Mouse (Mus musculus): ENCODE results near the gene Slc25a22. TPM values are rescaled to one million over a fixed set of nuclear protein-coding genes. Genes with fewer than 3 reads are reported as not detected.
A peak's percentile ranks its signal among the peaks of the same experiment; 100 is the strongest.

The Slc25a22 gene
- polyA plus RNA-seq, 1 experiment from 2014 or later, result 57.4 TPM

DNA sequence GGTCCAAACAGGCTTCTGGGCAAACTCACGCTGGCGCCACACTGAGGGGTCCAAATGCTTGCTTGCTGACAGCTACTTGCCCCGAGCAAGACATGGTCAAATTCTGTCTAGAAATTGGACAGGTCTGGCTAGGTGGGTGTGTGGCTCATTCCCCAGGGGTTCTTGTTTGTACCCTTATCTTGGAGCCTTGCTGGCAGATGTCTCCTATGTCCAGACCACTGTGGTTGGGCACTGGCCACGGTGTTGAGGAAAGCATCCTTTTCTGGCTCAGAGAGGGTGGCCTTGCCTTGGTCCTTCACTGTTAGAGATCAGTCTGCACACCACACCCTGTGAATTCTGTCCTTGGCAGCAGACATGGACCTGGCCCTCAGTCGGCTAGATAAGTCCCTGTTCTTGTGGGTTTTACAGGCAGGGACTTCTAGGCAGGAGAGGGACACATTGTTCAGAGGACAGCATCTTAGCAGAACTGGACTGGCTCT lies 40.6 kb upstream of the Slc25a22 start:
- Histone ChIP-seq H3K4me3 (replicated peaks) (no peak overlapping the region), H3K27ac (no peak overlapping the region), H3K9ac (no peak overlapping the region), H3K36me3 (replicated peaks) (no peaks in the 10 kb centered on the region), H3K27me3 (peaks cover 55% of the 10 kb centered on the region), H3K4me2 (no peak overlapping the region), H3K9me3 (no peaks in the 10 kb centered on the region), H3K4me1 (peaks cover 55% of the 10 kb centered on the region)
- 80% methylated on average over 5 of the region's 5 CpGs for WGBS
- no peak for ATAC-seq (ENCODE audit: low FRiP score)

DNA sequence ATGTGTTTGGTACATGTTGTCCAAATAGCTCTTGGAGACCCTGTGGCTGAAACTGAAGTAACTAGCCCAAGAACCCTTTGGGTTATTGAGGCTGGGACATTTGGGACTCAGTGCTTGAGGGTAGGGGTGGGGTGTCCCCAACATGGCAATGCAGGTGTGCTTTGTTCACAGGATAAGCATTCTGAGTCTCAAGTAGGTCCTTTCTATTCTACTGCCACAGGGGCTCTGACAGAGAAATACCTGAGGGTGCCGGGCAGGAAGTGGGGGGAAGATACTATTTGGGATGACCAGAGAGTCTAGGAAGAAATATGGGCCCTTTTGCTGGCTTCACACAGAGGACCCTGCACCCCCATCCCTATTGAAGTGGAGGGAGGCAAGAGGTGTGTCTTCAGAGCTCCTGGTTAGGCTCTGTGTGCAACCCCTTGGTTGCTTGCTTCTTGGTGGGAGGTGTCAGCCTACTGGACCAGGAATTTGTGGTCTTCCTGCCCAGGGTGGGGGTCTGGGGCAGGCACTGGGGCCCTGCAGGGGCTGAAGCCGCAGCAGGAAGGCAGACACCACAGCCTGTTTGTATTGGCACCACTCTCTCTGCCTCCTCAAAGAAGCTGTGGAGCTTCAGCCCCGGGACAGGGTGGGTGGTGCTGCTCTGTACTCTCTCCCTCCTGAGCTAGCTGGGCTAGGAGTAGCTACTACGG lies 40.0 kb upstream of the Slc25a22 start:
- peaks cover 49% of the 10 kb centered on the region for H3K27me3 ChIP-seq
- H3K9me3 ChIP-seq, result no peaks in the 10 kb centered on the region
- no peak overlapping the region for H3K4me3 ChIP-seq (replicated peaks)
- H3K27ac ChIP-seq, result no peak overlapping the region
- peaks cover 2% of the 10 kb centered on the region for H3K36me3 ChIP-seq (replicated peaks)
- H3K4me1 ChIP-seq, result peaks cover 51% of the 10 kb centered on the region
- no peak for ATAC-seq (ENCODE audit: low FRiP score)
- WGBS, result 76% methylated on average over 4 of the region's 4 CpGs
- no peak overlapping the region for H3K9ac ChIP-seq
- no peak overlapping the region for H3K4me2 ChIP-seq

DNA sequence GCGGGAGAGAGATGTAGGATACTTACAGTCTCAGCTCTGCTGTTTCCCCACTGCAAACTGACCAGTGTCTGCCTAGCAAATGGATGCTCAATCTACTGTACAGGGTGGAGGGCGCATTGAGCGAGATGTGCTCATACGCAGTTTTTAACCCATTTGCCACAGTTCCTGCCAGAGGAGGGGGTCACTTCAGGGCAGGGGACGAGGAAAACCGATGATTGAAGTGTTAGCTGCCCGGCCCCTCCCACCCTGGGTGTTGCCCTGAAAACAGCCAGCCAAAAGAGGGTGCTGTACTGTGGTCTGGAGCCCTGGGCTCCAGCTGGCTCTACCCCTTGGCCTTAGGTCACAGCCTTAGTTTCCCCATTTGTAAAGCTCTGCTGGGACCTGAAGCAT lies 39.3 kb upstream of the Slc25a22 start:
- Histone ChIP-seq H3K4me2 (peak overlapping the region; percentile 91), H3K4me3 (replicated peaks) (peak overlapping the region; percentile 64; the same call in 1 of the 2 replicates), H3K36me3 (replicated peaks) (peaks cover 10% of the 10 kb centered on the region), H3K4me1 (peaks cover 44% of the 10 kb centered on the region), H3K9ac (peak overlapping the region; percentile 78; the same call in 1 of the 2 replicates), H3K27me3 (peaks cover 42% of the 10 kb centered on the region), H3K9me3 (no peaks in the 10 kb centered on the region), H3K27ac (peak overlapping the region; percentile 54)
- ATAC-seq (ENCODE audit: low FRiP score), result no peak
- 25% methylated on average over 7 of the region's 7 CpGs for WGBS

DNA sequence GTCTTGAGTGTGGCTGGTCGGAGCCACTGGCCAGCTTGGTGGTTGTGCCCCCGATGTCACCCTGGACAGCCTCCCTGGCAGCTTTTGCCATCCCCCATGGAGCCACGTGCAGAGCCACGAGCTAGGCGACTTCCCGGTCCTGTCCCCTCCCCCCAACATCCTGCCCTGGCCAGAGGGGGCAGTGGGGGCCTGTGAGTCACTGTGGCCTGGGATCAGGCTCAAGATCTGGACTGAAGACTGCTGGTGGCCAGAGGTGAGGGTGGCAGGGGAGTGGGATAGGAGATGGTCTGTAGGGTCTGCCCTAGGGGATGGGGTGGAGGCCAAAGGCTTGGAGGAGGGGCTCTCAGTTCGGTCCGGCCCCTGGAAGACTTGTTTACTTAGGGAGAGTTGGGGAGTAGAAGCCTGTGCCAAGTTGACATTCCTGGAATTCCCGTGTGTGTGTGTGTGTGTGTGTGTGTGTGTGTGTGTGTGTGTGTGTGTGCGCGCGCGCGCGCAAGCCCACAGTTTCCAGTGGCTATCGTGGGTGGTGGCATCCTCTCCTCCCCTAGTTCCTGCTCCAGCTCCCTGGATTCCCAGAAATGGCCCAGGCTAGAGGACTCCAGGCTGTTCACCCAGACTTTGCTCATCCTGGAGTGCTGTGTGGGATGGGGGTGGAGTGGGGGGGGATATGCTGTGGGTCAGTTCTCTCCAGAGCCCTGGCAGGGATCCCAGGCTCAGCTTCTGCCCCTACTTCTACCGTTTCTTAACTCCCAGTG lies 38.7 kb upstream of the Slc25a22 start:
- no peak for ATAC-seq (ENCODE audit: low FRiP score)
- peaks cover 40% of the 10 kb centered on the region for H3K4me1 ChIP-seq
- H3K9ac ChIP-seq, result peak overlapping the region; percentile 78
- H3K4me2 ChIP-seq, result peak overlapping the region; percentile 91
- peaks cover 37% of the 10 kb centered on the region for H3K27me3 ChIP-seq
- H3K9me3 ChIP-seq, result no peaks in the 10 kb centered on the region
- peak overlapping the region; percentile 64 for H3K4me3 ChIP-seq (replicated peaks)
- WGBS, result 5% methylated on average over 14 of the region's 17 CpGs
- H3K27ac ChIP-seq, result peak overlapping the region; percentile 54
- peaks cover 13% of the 10 kb centered on the region for H3K36me3 ChIP-seq (replicated peaks)

DNA sequence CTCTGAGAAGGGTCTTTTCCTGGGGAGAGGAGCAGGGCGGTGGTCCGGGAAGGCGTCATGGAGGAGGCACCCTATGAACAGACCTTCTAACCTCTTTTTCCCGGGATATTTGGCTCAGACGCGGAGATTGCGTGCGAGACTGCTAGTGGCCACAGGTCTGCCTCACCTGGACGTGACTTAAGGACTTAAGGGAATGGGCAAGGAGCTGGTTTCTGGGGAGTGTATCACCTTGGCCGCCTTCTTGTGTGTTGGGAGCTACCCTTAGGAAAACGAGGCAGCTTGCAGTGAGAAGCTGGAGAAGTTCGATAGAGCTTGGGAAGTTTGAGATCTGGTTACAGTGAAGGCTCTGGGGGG lies 38.1 kb upstream of the Slc25a22 start:
- ATAC-seq (ENCODE audit: low FRiP score), result no peak
- Histone ChIP-seq H3K4me2 (peak overlapping the region; percentile 91), H3K4me1 (peaks cover 34% of the 10 kb centered on the region), H3K9me3 (no peaks in the 10 kb centered on the region), H3K4me3 (replicated peaks) (peak overlapping the region; percentile 64), H3K27me3 (peaks cover 37% of the 10 kb centered on the region), H3K27ac (no peak overlapping the region), H3K36me3 (replicated peaks) (peaks cover 19% of the 10 kb centered on the region), H3K9ac (peak overlapping the region; percentile 78; the same call in 1 of the 2 replicates)
- WGBS, result 2% methylated on average over 12 of the region's 12 CpGs

DNA sequence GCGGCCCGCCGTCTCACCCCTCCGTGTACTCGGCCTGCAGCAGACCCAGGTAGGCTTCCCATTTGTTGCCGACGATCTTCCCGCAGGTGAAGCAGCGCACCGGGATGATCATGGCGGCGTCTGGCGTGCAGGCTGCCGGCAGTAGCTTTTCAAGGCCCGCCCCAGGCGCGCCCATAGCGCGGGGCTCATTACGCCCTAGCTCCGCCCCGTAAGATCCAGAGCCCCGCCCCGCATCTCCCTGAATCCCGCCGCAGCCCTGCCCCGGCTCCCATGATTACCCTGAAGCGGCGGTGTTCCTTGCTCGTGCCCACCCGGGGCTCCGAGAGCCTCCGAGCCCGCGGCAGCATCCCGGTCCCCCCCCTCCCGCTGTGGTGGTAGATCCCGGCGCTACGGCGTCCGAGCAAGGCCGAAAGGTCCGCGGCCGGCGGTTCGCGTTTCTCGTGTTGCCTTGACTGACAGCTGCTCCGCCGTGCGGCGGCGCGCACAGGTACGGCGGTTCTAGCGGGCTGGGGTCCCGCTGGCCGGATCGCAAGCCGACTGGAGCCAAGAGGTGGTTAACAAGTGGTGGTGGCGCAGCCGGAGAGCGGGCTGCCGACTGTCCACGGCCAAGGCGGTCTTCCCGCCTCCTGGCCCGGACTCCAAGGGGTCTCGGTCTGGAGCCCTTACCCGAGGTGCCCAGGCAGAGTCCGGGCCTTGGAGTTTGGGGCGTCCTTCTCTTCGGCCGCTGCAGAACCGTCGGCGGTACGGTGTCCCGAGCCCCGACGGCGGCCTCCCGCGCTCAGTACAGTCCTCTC lies 37.5 kb upstream of the Slc25a22 start, which contains the start of the genes Polr2l and Tspan4:
Gene Polr2l (minus strand): TSS at position 122 of the 794 bp plus-strand sequence.
Gene Tspan4 (plus strand): TSS at position 230 of the 794 bp plus-strand sequence.
- peak within 1 kb of the TSS; percentile 64 for H3K4me3 ChIP-seq (replicated peaks)
- peak; percentile 84 for ATAC-seq (ENCODE audit: low FRiP score)
- H3K27ac ChIP-seq, result peak within 1 kb of the TSS; percentile 85
- peaks cover 34% of the 10 kb centered on the region for H3K27me3 ChIP-seq
- under 1% methylated on average over 87 of the region's 87 CpGs for WGBS
- H3K9me3 ChIP-seq, result no peaks in the 10 kb centered on the region
- H3K4me1 ChIP-seq, result peaks cover 33% of the 10 kb centered on the region
- H3K36me3 ChIP-seq (replicated peaks), result peaks cover 25% of the 10 kb centered on the region
- peak within 1 kb of the TSS; percentile 78 for H3K9ac ChIP-seq
- peak within 1 kb of the TSS; percentile 91 for H3K4me2 ChIP-seq

DNA sequence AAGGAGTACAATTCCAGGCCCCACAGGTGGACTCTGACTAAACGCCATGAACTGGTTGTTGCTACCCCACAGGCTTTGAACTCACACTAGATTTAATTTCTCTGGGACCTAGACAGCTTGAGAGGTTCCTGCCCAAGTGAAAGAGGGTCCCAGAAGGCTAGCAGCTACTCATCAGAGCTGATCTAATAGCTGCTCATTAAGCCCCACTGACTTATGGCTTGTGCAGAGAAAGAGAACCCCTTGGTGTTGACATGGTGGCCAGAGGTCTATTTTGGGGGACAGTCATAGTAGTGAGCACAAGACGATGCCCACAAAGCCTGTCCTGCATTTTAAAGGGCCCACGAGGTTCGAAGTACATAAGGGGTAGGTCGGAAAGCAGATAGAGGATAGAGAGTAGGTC lies 36.5 kb upstream of the Slc25a22 start:
- H3K9me3 ChIP-seq, result no peaks in the 10 kb centered on the region
- peak overlapping the region; percentile 64 for H3K4me3 ChIP-seq (replicated peaks)
- H3K27me3 ChIP-seq, result peaks cover 31% of the 10 kb centered on the region
- peak overlapping the region; percentile 78 for H3K9ac ChIP-seq
- peaks cover 34% of the 10 kb centered on the region for H3K36me3 ChIP-seq (replicated peaks)
- peak overlapping the region; percentile 91 for H3K4me2 ChIP-seq
- peaks cover 40% of the 10 kb centered on the region for H3K4me1 ChIP-seq
- H3K27ac ChIP-seq, result no peak overlapping the region
- ATAC-seq (ENCODE audit: low FRiP score), result no peak
- 10% methylated on average over 5 of the region's 5 CpGs for WGBS

DNA sequence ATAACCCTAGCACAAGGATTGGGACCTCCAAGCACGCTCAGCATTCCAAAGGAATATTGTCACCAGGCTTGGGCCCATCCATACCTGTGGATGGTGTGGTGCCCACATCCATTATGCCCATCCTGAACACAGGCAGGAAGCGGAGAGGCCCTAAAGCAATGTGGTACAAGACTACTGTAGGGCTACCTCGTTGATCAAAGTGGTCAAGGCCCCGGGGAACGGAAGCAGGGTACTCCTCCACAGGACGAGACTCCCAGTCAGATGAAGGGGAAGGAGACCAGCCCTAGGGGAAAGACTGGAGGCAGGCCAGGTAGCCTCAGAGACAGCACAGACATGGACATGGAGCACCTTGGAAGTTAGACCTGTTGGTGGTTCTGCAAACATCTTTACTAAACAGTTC lies 35.1 kb upstream of the Slc25a22 start:
- WGBS, result 88% methylated on average over 6 of the region's 6 CpGs
- ATAC-seq (ENCODE audit: low FRiP score), result no peak
- peaks cover 34% of the 10 kb centered on the region for H3K36me3 ChIP-seq (replicated peaks)
- peaks cover 54% of the 10 kb centered on the region for H3K4me1 ChIP-seq
- H3K27ac ChIP-seq, result no peak overlapping the region
- H3K27me3 ChIP-seq, result peaks cover 24% of the 10 kb centered on the region
- no peaks in the 10 kb centered on the region for H3K9me3 ChIP-seq
- H3K9ac ChIP-seq, result no peak overlapping the region
- H3K4me2 ChIP-seq, result no peak overlapping the region
- no peak overlapping the region for H3K4me3 ChIP-seq (replicated peaks)

DNA sequence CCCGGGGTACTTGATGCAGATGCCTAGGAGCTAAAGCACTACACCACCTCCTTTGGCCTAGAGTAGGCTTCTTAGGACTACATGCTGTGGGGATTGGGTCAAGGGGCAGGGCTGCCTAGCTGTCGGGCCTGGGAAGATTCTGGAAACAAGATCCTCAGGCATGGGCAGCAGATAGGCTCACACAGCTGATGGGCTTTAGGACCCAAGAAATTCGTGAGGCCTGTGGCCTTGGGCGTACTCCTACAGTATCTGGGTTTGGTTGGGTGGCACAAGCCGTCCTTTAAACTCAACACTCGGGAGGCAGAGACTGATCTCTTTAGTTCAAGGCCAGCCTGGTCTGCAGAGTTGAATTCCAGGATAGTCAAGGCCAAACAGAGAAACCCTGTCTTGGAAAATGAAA lies 34.5 kb upstream of the Slc25a22 start:
- Histone ChIP-seq H3K36me3 (replicated peaks) (peaks cover 34% of the 10 kb centered on the region), H3K9ac (no peak overlapping the region), H3K27me3 (peaks cover 18% of the 10 kb centered on the region), H3K27ac (no peak overlapping the region), H3K4me3 (replicated peaks) (no peak overlapping the region), H3K9me3 (no peaks in the 10 kb centered on the region), H3K4me1 (peaks cover 58% of the 10 kb centered on the region), H3K4me2 (no peak overlapping the region)
- WGBS, result 82% methylated on average over 6 of the region's 6 CpGs
- ATAC-seq (ENCODE audit: low FRiP score), result no peak

DNA sequence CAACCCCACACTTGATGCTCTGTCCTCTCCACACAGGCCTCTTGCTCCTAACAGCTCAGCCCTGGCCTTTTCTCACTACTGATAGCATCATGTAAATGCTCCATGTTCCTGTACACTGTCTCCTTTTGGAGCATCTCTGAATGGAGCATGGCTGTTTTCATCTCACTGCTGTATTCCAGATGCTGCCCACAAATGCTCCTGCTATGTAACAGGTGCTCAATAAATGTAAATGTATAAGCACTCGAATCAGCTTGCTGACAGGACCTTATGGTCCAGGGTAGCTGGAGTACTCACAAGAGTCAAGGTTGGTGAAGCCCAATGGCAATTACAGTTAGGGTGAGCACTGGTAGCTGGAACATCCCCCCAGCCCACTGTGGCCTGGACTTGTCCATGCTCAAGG lies 33.5 kb upstream of the Slc25a22 start:
- no peak for ATAC-seq (ENCODE audit: low FRiP score)
- Histone ChIP-seq H3K4me3 (replicated peaks) (no peak overlapping the region), H3K4me1 (peaks cover 54% of the 10 kb centered on the region), H3K36me3 (replicated peaks) (peaks cover 34% of the 10 kb centered on the region), H3K9ac (no peak overlapping the region), H3K27ac (no peak overlapping the region), H3K27me3 (peaks cover 16% of the 10 kb centered on the region), H3K4me2 (no peak overlapping the region), H3K9me3 (no peaks in the 10 kb centered on the region)
- 87% methylated on average over 1 of the region's 1 CpGs for WGBS

DNA sequence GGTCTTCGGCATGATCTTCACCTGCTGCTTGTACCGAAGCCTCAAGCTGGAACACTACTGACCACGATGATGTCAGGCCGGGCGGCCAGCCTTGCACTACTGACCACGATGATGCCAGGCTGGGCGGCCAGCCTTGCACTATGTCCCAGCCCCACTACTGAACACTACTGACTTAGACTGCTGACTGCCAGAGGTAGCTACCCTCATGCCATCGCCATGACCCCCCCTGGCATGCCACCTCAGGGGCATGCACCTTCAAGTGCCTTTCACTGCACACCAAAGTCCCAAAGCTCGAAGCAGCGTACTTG lies 32.9 kb upstream of the Slc25a22 start:
- whole genome bisulfite sequencing, result 96% methylated on average over 10 of the region's 10 CpGs
- ATAC-seq (ENCODE audit: low FRiP score), result no peak

More for the DNA sequence above, 32.9 kb upstream of the Slc25a22 start:
- Histone ChIP-seq H3K4me1 (peaks cover 48% of the 10 kb centered on the region), H3K9me3 (no peaks in the 10 kb centered on the region), H3K4me2 (no peak overlapping the region), H3K27me3 (peaks cover 16% of the 10 kb centered on the region), H3K27ac (no peak overlapping the region), H3K36me3 (replicated peaks) (peaks cover 34% of the 10 kb centered on the region), H3K4me3 (replicated peaks) (no peak overlapping the region), H3K9ac (no peak overlapping the region)

Measured in forebrain, embryonic 12.5 days (tissue).